Mouse (Mus musculus) kidney, adult 2 months (tissue): ENCODE measurements around the gene Mogat1.

Experiments
- CTCF ChIP-seq: fragments of 200-500 bp; conservative IDR thresholded peaks from 2 replicates; pipeline ENCODE4 v1.5.1; 2011; ENCODE audit warnings: low read depth, mild to moderate bottlenecking, control low read depth, low read length, moderate library complexity, mixed read lengths; ENCODE audit not compliant: insufficient read depth, insufficient read length
- POLR2A ChIP-seq: fragments of 200-500 bp; IDR thresholded peaks from one replicate; pipeline ENCODE4 v1.6.1; 2011; ENCODE audit warnings: low read depth, low read length, control low read depth

GRCm38 (mm10) chr1:78532184-78532800 is 21.5 kb downstream of the Mogat1 start:
- no peak for TF ChIP-seq CTCF
- no peak for TF ChIP-seq POLR2A
